Mouse (Mus musculus) kidney, postnatal 0 days (tissue): ENCODE measurements at regions not wholly inside any gene's neighbourhood (a gene's known extent, or its start where the extent isn't known, plus 50 kb on each side); places are given as distances from the start of the nearest gene placed in this dataset.
"Not testable (repeated sequence)": the region's sequence is repeated elsewhere in the genome, so short reads cannot be mapped to it uniquely, and the experiment has no call there.

Experiments
- ATAC-seq: fragments of 200-750 bp; cut with Nextera tagmentation; replicated peaks from 2 replicates; pipeline ENCODE4 v1.8.0; 2017; ENCODE audit warnings: low read depth, moderate number of reproducible peaks, moderate TSS enrichment, moderate library complexity; ENCODE audit not compliant: low FRiP score
- DNase-seq: peaks from one replicate; pipeline ENCODE4 v3.0.0-alpha.2; 2016; ENCODE audit warnings: low spot score
- H3K27ac ChIP-seq: fragments of 300-500 bp; sonication (generic); 2 replicates; pipeline ENCODE4 v1.5.1; 2014; ENCODE audit warnings: mild to moderate bottlenecking
- H3K27me3 ChIP-seq: fragments of 300-500 bp; sonication (generic); 2 replicates; pipeline ENCODE4 v1.6.1; 2014; ENCODE audit warnings: low read length, mixed read lengths; ENCODE audit not compliant: insufficient read depth
- H3K36me3 ChIP-seq: fragments of 300-500 bp; sonication (generic); 2 replicates; pipeline ENCODE4 v1.6.1; 2014; ENCODE audit warnings: low read length, mixed read lengths; ENCODE audit not compliant: insufficient read depth
- H3K4me1 ChIP-seq: fragments of 300-500 bp; sonication (generic); replicated peaks from 2 replicates; pipeline ENCODE4 v1.6.1; 2014; ENCODE audit warnings: antibody characterized with exemption, low read length, mixed read lengths; ENCODE audit not compliant: insufficient read depth
- H3K4me2 ChIP-seq: fragments of 300-500 bp; sonication (generic); 2 replicates; pipeline ENCODE4 v1.6.1; 2014; ENCODE audit warnings: mild to moderate bottlenecking, low read length, moderate library complexity, mixed read lengths
- H3K4me3 ChIP-seq: fragments of 300-500 bp; sonication (generic); replicated peaks from 2 replicates; pipeline ENCODE4 v1.5.1; 2014; ENCODE audit warnings: low read depth, low read length
- H3K9ac ChIP-seq: fragments of 300-500 bp; sonication (generic); 2 replicates; pipeline ENCODE4 v1.6.1; 2014; ENCODE audit warnings: low read depth, low read length
- H3K9me3 ChIP-seq: fragments of 300-500 bp; sonication (generic); replicated peaks from 2 replicates; pipeline ENCODE4 v1.6.1; 2016; ENCODE audit warnings: low read length, inconsistent platforms, mixed read lengths
- CTCF ChIP-seq: IDR thresholded peaks from 2 replicates; pipeline ENCODE4 v1.5.1; 2016; ENCODE audit warnings: antibody characterized with exemption, low read depth, mild to moderate bottlenecking, moderate library complexity
- WGBS: fragments of 180-500 bp; shearing (Covaris S2); extraction: QIAGEN DNeasy Blood & Tissue Kit; methylation state at CpG from one replicate; pipeline ENCODE4 v1.1.7; 2014; 5-methylcytosine and 5-hydroxymethylcytosine counted together

DNA sequence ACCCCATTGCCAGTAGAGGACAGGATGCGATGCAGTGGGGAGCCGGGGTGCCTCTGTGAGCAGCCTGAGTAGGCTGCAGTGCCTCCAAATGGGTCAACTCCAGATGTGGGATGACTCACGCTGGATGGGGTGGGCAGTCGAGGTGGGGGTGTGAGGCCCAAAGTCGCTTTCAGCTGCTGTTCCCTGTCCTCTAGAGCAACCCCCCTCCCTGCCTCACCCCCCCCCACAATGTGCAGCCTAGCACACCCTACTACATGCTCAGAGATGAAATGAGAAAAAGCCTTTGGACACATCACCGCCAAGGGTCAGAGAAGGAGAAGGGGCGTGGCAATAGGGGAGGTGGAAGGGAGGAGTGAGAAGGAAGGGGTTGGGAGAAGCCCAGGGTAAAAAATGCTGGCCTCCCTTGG is 61.9 kb upstream of the Col1a1 start:
- no peaks in the 10 kb centered on the region; the same call in 1 of the 2 replicates for H3K27me3 ChIP-seq
- no peak overlapping the region for H3K9ac ChIP-seq
- no peak for TF ChIP-seq CTCF
- no peaks in the 10 kb centered on the region for H3K36me3 ChIP-seq
- H3K9me3 ChIP-seq, result no peaks in the 10 kb centered on the region
- WGBS, result 15% methylated on average over 7 of the region's 7 CpGs
- ATAC-seq (0 out of 2 replicates have a peak, but pooled peaks have one; percentile 16), DNase-seq (peak; percentile 67)
- peak overlapping the region; percentile 81; the same call in 1 of the 2 replicates for H3K27ac ChIP-seq
- no peak overlapping the region for H3K4me3 ChIP-seq
- peak overlapping the region; percentile 48; the same call in 1 of the 2 replicates for H3K4me2 ChIP-seq
- H3K4me1 ChIP-seq, result peaks cover 30% of the 10 kb centered on the region

DNA sequence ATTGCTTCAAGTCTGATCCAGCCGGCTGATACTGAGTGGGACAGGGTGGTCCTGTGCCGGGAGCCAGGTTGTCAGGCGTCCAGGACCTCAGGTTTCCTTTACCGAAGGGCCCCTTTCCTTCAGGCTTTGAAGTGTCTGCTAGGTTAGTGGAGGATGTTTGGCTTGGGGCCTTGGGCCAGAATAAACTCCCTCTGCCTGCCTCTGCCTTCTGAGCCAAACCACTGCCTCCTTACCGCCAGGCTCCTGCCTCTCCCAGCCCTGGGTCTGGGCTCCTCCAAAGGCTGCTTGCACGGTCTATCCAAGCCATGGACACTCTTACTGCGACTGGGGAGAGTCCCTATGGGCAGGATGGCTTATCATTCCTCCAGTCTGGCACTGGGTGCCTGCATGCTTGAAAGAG is 62.3 kb upstream of the Col1a1 start:
- H3K4me3 ChIP-seq, result no peak overlapping the region
- DNase-seq, result peak; percentile 7
- 1% methylated on average over 6 of the region's 7 CpGs for WGBS
- H3K27me3 ChIP-seq, result no peaks in the 10 kb centered on the region
- H3K4me1 ChIP-seq, result peaks cover 30% of the 10 kb centered on the region
- ATAC-seq, result no peak
- H3K27ac ChIP-seq, result peak overlapping the region; percentile 81
- no peaks in the 10 kb centered on the region for H3K9me3 ChIP-seq
- 0 out of 2 replicates have a peak overlapping the region, but pooled peaks have one; percentile 18 for H3K9ac ChIP-seq
- H3K36me3 ChIP-seq, result no peaks in the 10 kb centered on the region
- TF ChIP-seq CTCF, result no peak
- H3K4me2 ChIP-seq, result peak overlapping the region; percentile 48

- Histone ChIP-seq H3K4me1 (peaks cover 30% of the 10 kb centered on the region), H3K9ac (no peak overlapping the region), H3K36me3 (no peaks in the 10 kb centered on the region), H3K4me3 (peak overlapping the region; percentile 9; the same call in 1 of the 2 replicates), H3K4me2 (peak overlapping the region; percentile 48), H3K9me3 (no peaks in the 10 kb centered on the region), H3K27me3 (no peaks in the 10 kb centered on the region), H3K27ac (peak overlapping the region; percentile 81)
- 2% methylated on average over 19 of the region's 19 CpGs for WGBS
- peak; percentile 63 for ATAC-seq
- peak; percentile 90 for DNase-seq
- TF ChIP-seq CTCF, result no peak
Observed at GRCm38 (mm10) chr11:94872921-94873320, 63.1 kb upstream of the Col1a1 start.

DNA sequence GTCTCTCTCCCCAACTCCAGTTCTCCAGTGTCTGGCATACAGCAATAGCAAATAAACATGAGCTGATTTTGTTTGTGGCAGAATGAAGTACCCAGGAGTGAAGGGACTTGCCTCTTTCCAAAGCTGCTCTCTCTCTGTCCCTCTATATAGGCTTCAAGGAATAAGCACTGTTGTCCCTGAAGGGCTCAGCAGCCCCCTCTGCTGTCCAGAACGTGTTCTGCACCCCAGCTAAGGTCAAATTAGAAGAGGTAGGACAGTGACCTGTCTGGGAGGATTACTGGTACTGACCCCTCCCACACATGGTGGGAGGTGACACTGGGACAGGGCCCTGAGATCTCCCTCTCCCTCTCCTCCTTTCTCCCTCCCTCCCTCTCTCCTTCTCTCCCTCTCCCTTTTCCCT is 65.7 kb upstream of the Col1a1 start:
- H3K27me3 ChIP-seq, result no peaks in the 10 kb centered on the region
- no peak overlapping the region for H3K4me3 ChIP-seq
- H3K9me3 ChIP-seq, result no peaks in the 10 kb centered on the region
- ATAC-seq (no peak), DNase-seq (peak; percentile 81)
- no peak overlapping the region for H3K9ac ChIP-seq
- H3K4me2 ChIP-seq, result no peak overlapping the region
- H3K27ac ChIP-seq, result no peak overlapping the region
- 0% methylated on average over 1 of the region's 1 CpGs for WGBS
- H3K36me3 ChIP-seq, result no peaks in the 10 kb centered on the region
- TF ChIP-seq CTCF, result peak; percentile 77
- H3K4me1 ChIP-seq, result peaks cover 17% of the 10 kb centered on the region

DNA sequence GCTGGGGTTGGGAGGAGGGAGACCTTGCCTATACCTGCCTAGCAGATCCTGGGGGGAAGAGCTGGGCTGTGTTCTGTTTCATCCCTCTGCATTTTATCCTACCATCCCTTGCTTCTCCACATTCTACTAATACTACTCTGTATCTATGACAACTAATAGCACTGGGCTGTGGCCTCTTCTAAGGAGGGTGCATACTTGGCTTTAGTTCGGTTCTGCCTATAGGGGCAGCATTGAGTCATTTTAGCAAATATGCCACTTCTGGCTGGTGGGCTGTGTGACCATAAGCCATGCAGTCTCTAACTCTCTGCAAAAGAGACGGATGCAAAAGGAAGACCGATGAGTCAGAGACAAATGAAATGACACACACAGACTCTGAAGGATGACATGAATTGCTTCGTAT is 66.2 kb upstream of the Col1a1 start:
- not testable (repeated sequence) for H3K27me3 ChIP-seq, H3K9me3 ChIP-seq, H3K27ac ChIP-seq, H3K4me3 ChIP-seq, H3K36me3 ChIP-seq, H3K9ac ChIP-seq, H3K4me2 ChIP-seq
- DNase-seq (peak; percentile 76), ATAC-seq (peak; percentile 42)
- peak; percentile 65 for TF ChIP-seq CTCF
- H3K4me1 ChIP-seq, result peaks cover 17% of the 10 kb centered on the region
- WGBS, result 21% methylated on average over 4 of the region's 4 CpGs

DNA sequence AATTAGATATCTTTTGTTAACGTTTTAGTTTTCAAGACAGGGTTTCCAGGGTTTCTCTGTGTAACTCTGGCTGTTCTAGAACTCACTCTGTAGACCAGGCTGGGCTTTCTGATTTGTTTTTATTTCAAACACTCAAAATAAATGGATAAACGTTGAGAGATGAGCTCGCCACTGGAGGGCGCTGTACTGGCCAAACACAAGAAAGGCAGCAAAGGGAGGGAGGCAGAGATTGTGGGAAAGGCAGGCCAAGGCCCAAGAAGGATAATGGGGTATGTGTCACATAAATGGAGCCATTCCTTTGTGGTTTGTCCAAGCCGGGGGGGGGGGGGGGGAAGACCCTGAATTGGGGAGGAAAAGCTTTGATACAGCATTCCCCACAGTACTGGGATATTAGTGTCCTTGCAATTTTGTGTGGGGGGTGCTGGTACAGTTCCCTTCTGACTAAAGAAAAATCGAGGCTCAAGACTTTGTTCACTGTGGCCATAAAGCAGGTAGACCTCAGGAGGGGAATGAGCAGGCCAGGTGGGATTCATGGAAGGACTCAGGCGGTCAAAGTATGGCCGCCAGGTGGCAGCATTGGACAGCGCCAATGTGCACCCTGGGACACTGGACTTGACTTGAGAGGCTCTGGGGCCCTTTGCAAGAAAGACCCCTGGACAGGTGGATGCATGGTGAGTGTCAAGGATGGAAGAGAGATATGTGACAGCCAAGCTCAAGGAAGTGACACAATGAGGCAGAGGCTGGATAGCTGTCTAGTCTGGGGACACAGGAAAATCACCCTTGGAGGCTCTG is 69.7 kb upstream of the Col1a1 start:
- peak; percentile 94 for TF ChIP-seq CTCF
- Histone ChIP-seq H3K36me3 (no peaks in the 10 kb centered on the region), H3K27me3 (no peaks in the 10 kb centered on the region), H3K4me2 (no peak overlapping the region), H3K9ac (no peak overlapping the region), H3K4me1 (no peaks in the 10 kb centered on the region), H3K27ac (no peak overlapping the region), H3K9me3 (no peaks in the 10 kb centered on the region), H3K4me3 (no peak overlapping the region)
- 12% methylated on average over 9 of the region's 9 CpGs for WGBS
- DNase-seq (peak; percentile 85), ATAC-seq (peak; percentile 63)
